9 mouse cellular contexts compared by ENCODE assay signal in the genomic region with DNA sequence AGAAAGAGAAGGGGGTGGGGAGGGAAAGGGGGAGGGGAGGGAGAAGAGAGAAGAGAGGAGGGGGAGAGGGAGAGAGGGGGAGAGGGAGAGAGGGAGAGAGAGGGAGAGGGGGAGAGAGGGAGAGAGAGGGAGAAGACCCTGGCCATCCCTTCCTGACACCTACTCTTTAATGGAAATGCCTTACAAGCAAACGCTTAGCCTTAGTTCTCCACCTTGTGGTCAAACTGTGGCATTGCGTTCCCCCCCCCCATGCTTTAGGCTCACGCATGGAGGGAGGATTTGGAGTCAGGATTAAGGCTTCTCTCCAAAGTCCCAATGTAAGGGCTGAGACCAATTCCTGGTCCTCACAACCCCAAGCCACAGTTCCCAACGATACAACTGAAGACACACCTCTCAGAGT. TPM values are rescaled to one million over a fixed set of nuclear protein-coding genes. Genes with fewer than 3 reads are reported as not detected.
DNase-seq lines count a peak whose midpoint lies in the region; ATAC-seq and TF ChIP-seq lines count a peak whose summit lies in the region.
"Had no signal": no experiment of that assay in that cellular context is flagged by ENCODE, and none has a peak within 500 bp of the region (broad histone marks: within the 10 kb centered on the region; RNA-seq: fewer than 3 reads in every experiment).

No protein-coding gene starts in this region.

- no peaks in the 10 kb centered on the region for H3K9me3 ChIP-seq in neural tube, embryonic 15.5 days (replicated peaks)
- H3K9me3 ChIP-seq in embryonic facial prominence, embryonic 11.5 days (replicated peaks; ENCODE audit: control insufficient read depth, low read length): no peaks in the 10 kb centered on the region
- H3K9me3 ChIP-seq in liver, embryonic 11.5 days (ENCODE audit: control insufficient read depth, low read length): no peaks in the 10 kb centered on the region

- no peaks in the 10 kb centered on the region; the same call in 1 of the 2 replicates for H3K27me3 ChIP-seq in cerebellum, adult 2 months (ENCODE audit: control insufficient read depth, insufficient read depth, low read length)
- H3K27me3 ChIP-seq in neural tube, embryonic 15.5 days (replicated peaks): no peaks in the 10 kb centered on the region
- no peaks in the 10 kb centered on the region for H3K27me3 ChIP-seq in embryonic facial prominence, embryonic 11.5 days (ENCODE audit: control insufficient read depth, insufficient read depth, low read length)
- no peaks in the 10 kb centered on the region for H3K27me3 ChIP-seq in liver, embryonic 11.5 days (replicated peaks; ENCODE audit: control insufficient read depth, insufficient read depth, low read length)
- H3K27me3 ChIP-seq in small intestine, adult 2 months (ENCODE audit: control insufficient read depth, insufficient read depth, low read length): no peaks in the 10 kb centered on the region
- H3K27me3 ChIP-seq: Patski had no signal

- H3K4me3 ChIP-seq in cerebellum, adult 2 months (replicated peaks; ENCODE audit: insufficient read depth, low read depth, low read length): no peak overlapping the region
- H3K4me3 ChIP-seq in neural tube, embryonic 15.5 days (replicated peaks): no peak overlapping the region
- H3K4me3 ChIP-seq in embryonic facial prominence, embryonic 11.5 days (ENCODE audit: low read depth, low read length): no peak overlapping the region
- no peak overlapping the region for H3K4me3 ChIP-seq in liver, embryonic 11.5 days (ENCODE audit: low read depth, low read length)
- no peak overlapping the region for H3K4me3 ChIP-seq in small intestine, adult 2 months (ENCODE audit: low read depth, low read length)

- TF ChIP-seq CTCF in cerebellum, adult 2 months (IDR thresholded peaks at IDR 0.05; ENCODE audit: borderline replicate concordance, insufficient read depth, low read depth, low read length): peak; percentile 74
- TF ChIP-seq CTCF in small intestine, adult 2 months (IDR thresholded peaks at IDR 0.05; ENCODE audit: extremely low read depth, insufficient read length, insufficient replicate concordance, low read depth, low read length): peak; percentile 57; the same call in 1 of the 2 replicates

- WGBS in cerebellum, adult 2 months: 6% methylated on average over 4 of the region's 4 CpGs
- 5% methylated on average over 4 of the region's 4 CpGs for WGBS in neural tube, embryonic 15.5 days
- WGBS in embryonic facial prominence, embryonic 11.5 days: under 1% methylated on average over 4 of the region's 4 CpGs
- 6% methylated on average over 4 of the region's 4 CpGs for WGBS in liver, embryonic 11.5 days
- 4% methylated on average over 4 of the region's 4 CpGs for WGBS in small intestine, adult 2 months

- ATAC-seq in neural tube, embryonic 15.5 days (ENCODE audit: low FRiP score): no peak
- no peak for ATAC-seq in embryonic facial prominence, embryonic 11.5 days (replicated peaks; ENCODE audit: insufficient number of reproducible peaks, low FRiP score, low TSS enrichment, low read depth)
- 0 out of 2 replicates have a peak, but pooled peaks have one; percentile 27 for ATAC-seq in liver, embryonic 11.5 days (replicated peaks; ENCODE audit: low FRiP score)
- ATAC-seq: Patski had no signal

- no peak overlapping the region for H3K4me2 ChIP-seq in neural tube, embryonic 15.5 days
- no peak overlapping the region for H3K4me2 ChIP-seq in embryonic facial prominence, embryonic 11.5 days (ENCODE audit: low read depth, low read length)
- no peak overlapping the region for H3K4me2 ChIP-seq in liver, embryonic 11.5 days

- H3K9ac ChIP-seq in neural tube, embryonic 15.5 days (replicated peaks): no peak overlapping the region
- no peak overlapping the region for H3K9ac ChIP-seq in embryonic facial prominence, embryonic 11.5 days (replicated peaks; ENCODE audit: low read length)
- H3K9ac ChIP-seq in liver, embryonic 11.5 days (ENCODE audit: low read depth, low read length): no peak overlapping the region

- H3K27ac ChIP-seq in cerebellum, adult 2 months (ENCODE audit: insufficient read depth, low read length): no peak overlapping the region
- H3K27ac ChIP-seq in neural tube, embryonic 15.5 days (replicated peaks): no peak overlapping the region
- no peak overlapping the region for H3K27ac ChIP-seq in embryonic facial prominence, embryonic 11.5 days (replicated peaks; ENCODE audit: low read depth, low read length)
- no peak overlapping the region for H3K27ac ChIP-seq in liver, embryonic 11.5 days (ENCODE audit: low read depth, low read length)
- H3K27ac ChIP-seq in small intestine, adult 2 months (ENCODE audit: insufficient read depth, low read depth, low read length): no peak overlapping the region

- TF ChIP-seq POLR2A in cerebellum, adult 2 months (IDR thresholded peaks at IDR 0.05; ENCODE audit: borderline replicate concordance, insufficient read depth, low read length): no peak
- TF ChIP-seq POLR2A in small intestine, adult 2 months (IDR thresholded peaks at IDR 0.05; ENCODE audit: low read depth, low read length): no peak

- no peaks in the 10 kb centered on the region for H3K4me1 ChIP-seq in cerebellum, adult 2 months (ENCODE audit: control insufficient read depth, insufficient read depth, low read length)
- no peaks in the 10 kb centered on the region for H3K4me1 ChIP-seq in neural tube, embryonic 15.5 days
- H3K4me1 ChIP-seq in embryonic facial prominence, embryonic 11.5 days (ENCODE audit: control insufficient read depth, insufficient read depth, low read length): no peaks in the 10 kb centered on the region
- H3K4me1 ChIP-seq in liver, embryonic 11.5 days (replicated peaks; ENCODE audit: control insufficient read depth, insufficient read depth, low read length): no peaks in the 10 kb centered on the region; the same call in 1 of the 2 replicates
- H3K4me1 ChIP-seq in small intestine, adult 2 months (ENCODE audit: control insufficient read depth, insufficient read depth, insufficient read length, low read length): no peaks in the 10 kb centered on the region

- no peaks in the 10 kb centered on the region for H3K36me3 ChIP-seq in neural tube, embryonic 15.5 days
- H3K36me3 ChIP-seq in embryonic facial prominence, embryonic 11.5 days (replicated peaks; ENCODE audit: control insufficient read depth, insufficient read depth, low read depth, low read length): no peaks in the 10 kb centered on the region
- no peaks in the 10 kb centered on the region for H3K36me3 ChIP-seq in liver, embryonic 11.5 days (ENCODE audit: control insufficient read depth, insufficient read depth, low read length)
- H3K36me3 ChIP-seq in small intestine, adult 2 months (ENCODE audit: control insufficient read depth, insufficient read depth, low read length): no peaks in the 10 kb centered on the region

- peak in 1 of 2 experiments; percentile 10 for DNase-seq in cerebellum, adult 2 months
- DNase-seq in cerebellum, adult 9-10 months: no peak
- peak; percentile 79 for DNase-seq in neural tube, embryonic 10.5 days (ENCODE audit: extremely low spot score, low spot score)
- DNase-seq in embryonic facial prominence, embryonic 11.5 days (ENCODE audit: low spot score): peak; percentile 86
- DNase-seq in liver, embryonic 11.5 days (ENCODE audit: low spot score): peak; percentile 56
- DNase-seq in urinary bladder, postnatal 4 days (ENCODE audit: low spot score in 2 of 2): no peak

RNA-seq across cellular contexts. Expression of a gene that starts 29.0 kb away (rescaled TPM):
- polyA plus RNA-seq in cerebellum, adult 2 months (2012; rRNA removed): not detected in 2 replicates
- not detected in 2 replicates for polyA plus RNA-seq in neural tube, embryonic 15.5 days (2015; fragmentation: Nextera tagmentation; extraction: Ambion mirVana)
- polyA plus RNA-seq in embryonic facial prominence, embryonic 11.5 days (2014; fragmentation: Nextera tagmentation; extraction: Ambion mirVana): 0.32 and 0.63 TPM in 2 replicates
- 0.43 and 0.74 TPM in 2 replicates for polyA plus RNA-seq in liver, embryonic 11.5 days (2014; fragmentation: Nextera tagmentation; extraction: Ambion mirVana)
- polyA plus RNA-seq in small intestine, adult 2 months (2012; rRNA removed): not detected in 2 replicates

RNA-seq across cellular contexts. Expression of a gene that starts 42.9 kb away (rescaled TPM):
- polyA plus RNA-seq in cerebellum, adult 2 months (2012; rRNA removed): not detected in 2 replicates
- 1.1 and 1.4 TPM in 2 replicates for polyA plus RNA-seq in neural tube, embryonic 15.5 days (2015; fragmentation: Nextera tagmentation; extraction: Ambion mirVana)
- 0.22 and 0.49 TPM in 2 replicates for polyA plus RNA-seq in embryonic facial prominence, embryonic 11.5 days (2014; fragmentation: Nextera tagmentation; extraction: Ambion mirVana)
- 1.2 and 1.3 TPM in 2 replicates for polyA plus RNA-seq in liver, embryonic 11.5 days (2014; fragmentation: Nextera tagmentation; extraction: Ambion mirVana)
- polyA plus RNA-seq in small intestine, adult 2 months (2012; rRNA removed): not detected in 2 replicates

RNA-seq across cellular contexts. Expression of a gene that starts 48.1 kb away (rescaled TPM):
- 0.05 and 0.07 TPM in 2 replicates for polyA plus RNA-seq in cerebellum, adult 2 months (2012; rRNA removed)
- 0.26 and 0.64 TPM in 2 replicates for polyA plus RNA-seq in neural tube, embryonic 15.5 days (2015; fragmentation: Nextera tagmentation; extraction: Ambion mirVana)
- polyA plus RNA-seq in embryonic facial prominence, embryonic 11.5 days (2014; fragmentation: Nextera tagmentation; extraction: Ambion mirVana): 16.5 and 17.9 TPM in 2 replicates
- 0.30 and 0.33 TPM in 2 replicates for polyA plus RNA-seq in liver, embryonic 11.5 days (2014; fragmentation: Nextera tagmentation; extraction: Ambion mirVana)
- not detected in 2 replicates for polyA plus RNA-seq in small intestine, adult 2 months (2012; rRNA removed)

Comparison
In these comparisons a context has a peak if more than half of its experiments do, and no peak if none do; other contexts are left out.
1. DNase-seq: peak in neural tube, embryonic 10.5 days (single experiment), embryonic facial prominence, embryonic 11.5 days (single experiment) and liver, embryonic 11.5 days (single experiment); none in cerebellum, adult 9-10 months (single experiment) and urinary bladder, postnatal 4 days (0 of 2).
2. RNA of a gene that starts 48.1 kb away (polyA plus RNA-seq): 16.5 to 17.9 TPM in embryonic facial prominence, embryonic 11.5 days; 0.30 to 0.33 TPM in liver, embryonic 11.5 days, 0.26 to 0.64 TPM in neural tube, embryonic 15.5 days, 0.05 to 0.07 TPM in cerebellum, adult 2 months and not detected in small intestine, adult 2 months; every median in the first group is over 10 times any median in the second.